Mouse (Mus musculus): ENCODE measurements at regions not wholly inside any gene's neighbourhood (a gene's known extent, or its start where the extent isn't known, plus 50 kb on each side); places are given as distances from the start of the nearest gene placed in this dataset.

DNA sequence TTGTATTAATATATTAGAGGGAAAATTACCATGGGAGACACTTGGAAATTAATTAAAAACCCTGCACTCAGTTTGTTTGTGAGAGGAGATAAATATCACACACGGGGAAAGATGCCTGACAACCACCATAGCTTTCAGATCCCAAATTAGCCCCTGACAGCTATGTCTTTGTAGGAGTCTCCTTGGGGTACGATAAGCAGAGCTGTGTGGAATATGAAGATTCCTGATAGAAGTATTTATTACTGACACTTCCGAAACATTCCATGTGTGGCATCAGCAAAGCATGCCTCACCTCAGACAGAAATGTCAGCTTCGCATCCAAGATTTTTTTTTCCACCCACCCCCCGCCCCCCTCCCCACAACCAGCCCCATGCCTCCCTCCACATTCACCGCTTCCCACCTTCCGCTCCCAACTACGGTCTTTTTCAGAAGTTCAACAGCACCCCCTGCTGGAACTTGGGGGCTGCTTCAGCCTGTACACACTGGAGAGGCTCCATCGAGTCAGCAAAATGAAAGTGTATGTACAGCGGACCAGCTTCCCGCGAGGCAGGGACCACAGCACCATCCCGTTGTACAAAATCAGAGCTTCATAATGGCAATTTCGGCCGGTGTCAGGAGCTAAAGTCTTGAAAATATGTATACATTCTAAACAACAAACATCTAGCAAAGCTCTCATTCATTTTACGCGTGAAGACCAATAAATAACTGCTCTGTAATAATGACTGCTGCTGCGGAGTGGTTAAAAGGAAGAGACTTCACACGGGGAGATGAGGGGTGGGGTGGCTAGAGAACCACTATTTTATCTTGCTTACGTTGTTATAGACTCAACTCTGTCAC, 66.7 kb downstream of the Rwdd3 start:
- DNase-seq (ENCODE audit: low spot score in 2 of 2), result peak; percentile 81 to 85

DNA sequence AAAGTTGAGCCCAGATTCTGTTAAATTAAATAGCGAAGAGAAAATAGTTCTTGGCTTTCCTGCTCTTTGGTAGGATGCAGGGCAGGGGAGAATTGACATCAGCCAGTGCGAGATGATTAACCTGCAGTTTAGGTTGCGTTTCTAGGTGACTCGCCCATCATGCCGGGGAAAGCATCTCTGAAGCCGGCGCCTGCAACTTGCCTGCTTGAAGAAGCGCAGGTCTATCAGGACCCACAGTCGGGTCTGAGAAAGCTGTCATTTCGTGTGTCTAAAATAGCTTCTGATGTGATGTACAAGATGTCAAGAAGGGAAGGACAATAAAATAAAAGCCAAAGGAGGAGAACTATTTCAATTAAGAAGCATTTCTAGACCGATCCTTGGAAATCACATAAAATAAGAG, 68.6 kb downstream of the Rwdd3 start:
- DNase-seq (ENCODE audit: low spot score in 2 of 2), result no peak

DNA sequence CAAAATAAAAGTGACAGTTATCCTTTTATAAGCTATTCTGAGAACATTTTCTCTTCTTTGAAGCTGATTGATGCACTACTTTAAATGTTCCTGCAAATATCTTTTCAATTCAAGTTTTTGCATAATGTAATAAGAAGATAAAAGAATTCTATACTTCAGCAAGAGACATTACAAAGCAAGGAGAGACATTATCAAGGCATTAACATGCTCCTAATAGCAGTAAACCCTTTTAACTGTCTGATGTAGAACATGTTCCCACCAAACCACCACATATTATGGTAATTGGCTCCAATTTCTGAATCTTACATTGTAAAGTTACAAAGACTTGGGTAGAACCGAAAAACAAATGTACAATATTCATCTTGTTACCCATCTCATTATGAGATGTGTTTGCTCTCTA, 69.4 kb downstream of the Rwdd3 start:
- no peak for DNase-seq (ENCODE audit: low spot score in 2 of 2)

DNA sequence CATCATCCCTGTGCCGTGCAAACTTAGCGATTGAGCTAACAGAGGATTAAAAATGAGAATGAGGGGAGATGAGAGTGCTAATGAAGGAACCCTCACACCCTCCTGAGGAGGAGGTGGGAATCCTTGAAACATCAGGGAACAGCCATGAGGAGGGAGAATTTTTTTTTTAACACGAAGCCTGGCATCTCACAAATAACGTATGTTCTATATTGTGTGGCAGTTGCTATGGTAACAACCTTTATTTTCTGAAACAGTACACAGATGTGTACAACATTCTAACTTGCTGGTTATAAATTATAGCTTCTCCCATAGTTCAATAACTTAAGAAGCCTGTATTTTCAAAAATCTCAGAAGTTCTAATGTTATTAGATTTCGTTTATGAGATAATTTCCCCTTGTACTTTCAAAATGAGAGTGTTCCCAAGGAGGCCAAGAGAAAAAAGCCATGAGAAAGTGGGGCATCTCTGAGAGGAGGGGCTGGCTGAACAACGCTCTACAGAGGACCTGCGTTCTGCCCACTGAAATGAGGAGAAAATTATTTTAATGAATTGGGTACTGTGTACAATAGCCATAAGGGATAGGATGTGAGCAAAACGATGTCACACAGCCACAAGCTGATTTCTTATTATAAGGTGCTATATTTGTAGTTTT, 71.2 kb downstream of the Rwdd3 start:
- DNase-seq (ENCODE audit: low spot score in 2 of 2), result no peak

DNA sequence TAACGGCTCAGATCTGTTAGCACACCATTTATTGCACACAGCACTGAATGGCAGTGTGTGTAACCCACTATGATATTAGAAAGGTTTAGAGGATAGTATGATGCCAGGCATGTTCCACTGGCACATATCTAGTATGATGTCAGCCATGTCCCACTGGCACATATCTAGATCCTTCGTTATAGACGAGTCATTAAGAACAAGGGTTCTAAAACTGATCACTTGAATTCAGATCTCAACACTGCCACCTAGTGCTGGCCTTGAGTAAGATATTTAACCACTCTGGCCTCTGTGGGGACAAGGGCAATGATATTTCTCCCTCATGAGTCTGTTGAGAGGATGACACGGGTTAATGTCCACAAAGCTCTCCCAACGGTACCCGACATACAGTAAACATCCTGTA, 78.0 kb downstream of the Rwdd3 start:
- peak; percentile 52 to 66 for DNase-seq (ENCODE audit: low spot score in 2 of 2)

DNA sequence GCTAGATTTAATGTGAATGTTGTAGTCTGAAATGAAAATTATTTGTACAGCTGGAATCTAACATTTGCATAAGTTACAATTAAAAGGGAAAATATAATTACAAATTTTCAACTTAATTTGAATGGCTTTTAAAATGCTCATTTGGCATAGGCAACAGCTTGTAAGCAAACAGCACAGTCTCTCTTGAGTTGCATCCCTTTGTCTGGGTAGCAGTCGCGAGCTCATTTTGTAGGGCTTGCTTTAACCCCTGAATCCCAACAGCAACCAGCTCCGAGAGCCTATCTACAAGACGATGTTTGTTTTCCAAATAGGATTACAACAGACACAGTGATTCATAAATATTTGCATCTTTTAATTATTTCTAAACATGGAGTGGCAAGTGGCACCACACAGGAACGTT, 82.8 kb downstream of the Rwdd3 start:
- DNase-seq (ENCODE audit: low spot score in 2 of 2), result no peak

DNA sequence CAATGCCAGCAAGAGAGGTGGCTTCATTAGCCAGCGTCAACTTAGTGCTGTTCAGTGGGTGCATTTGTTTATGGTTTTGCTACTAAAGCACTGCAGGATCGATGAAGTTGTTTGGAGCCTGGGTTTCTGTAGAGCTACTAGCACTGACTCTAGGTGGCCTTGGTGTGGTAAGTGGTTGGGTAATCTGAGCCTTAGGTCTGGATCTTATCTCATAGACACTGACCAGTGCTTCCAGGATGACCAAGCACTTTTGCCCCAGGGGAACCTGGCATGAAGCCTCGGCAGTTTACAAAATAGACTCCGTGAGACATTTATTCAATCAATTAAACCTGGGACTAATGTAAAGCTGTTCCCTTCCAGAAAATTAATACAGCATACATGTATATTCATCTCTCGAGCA, 102.8 kb downstream of the Rwdd3 start:
- DNase-seq (ENCODE audit: low spot score in 2 of 2), result no peak

DNA sequence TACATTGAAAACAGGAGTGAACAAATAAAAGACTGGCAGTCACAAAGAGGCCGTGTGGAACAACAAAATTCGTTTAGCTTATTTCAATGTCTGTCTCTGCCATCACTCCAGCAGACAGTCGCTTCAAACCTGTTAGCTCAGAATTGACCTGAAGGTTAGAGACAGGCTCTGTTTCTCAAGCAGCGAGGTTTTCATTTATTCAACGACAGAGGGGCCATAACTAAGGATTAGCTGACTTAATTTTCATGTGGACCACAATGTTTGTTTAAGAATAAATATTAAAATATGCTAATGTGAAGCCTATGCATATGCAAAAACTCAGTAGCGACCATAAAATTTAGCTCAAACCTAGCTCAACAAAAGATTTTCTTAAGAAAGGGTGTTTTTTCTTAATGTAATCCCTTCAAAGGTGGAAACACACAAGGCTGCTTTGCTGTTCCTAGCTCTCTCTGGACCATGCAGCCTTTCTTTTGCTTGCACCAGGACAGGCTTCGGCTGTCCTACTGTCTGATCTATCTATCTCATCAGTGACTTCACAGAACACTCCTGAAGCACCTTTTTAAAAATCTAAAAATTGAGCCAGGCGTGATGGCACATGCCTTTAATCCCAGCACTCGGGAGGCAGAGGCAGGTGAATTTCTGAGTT, 135.5 kb downstream of the Rwdd3 start:
- no peak for DNase-seq (ENCODE audit: low spot score in 2 of 2)

DNA sequence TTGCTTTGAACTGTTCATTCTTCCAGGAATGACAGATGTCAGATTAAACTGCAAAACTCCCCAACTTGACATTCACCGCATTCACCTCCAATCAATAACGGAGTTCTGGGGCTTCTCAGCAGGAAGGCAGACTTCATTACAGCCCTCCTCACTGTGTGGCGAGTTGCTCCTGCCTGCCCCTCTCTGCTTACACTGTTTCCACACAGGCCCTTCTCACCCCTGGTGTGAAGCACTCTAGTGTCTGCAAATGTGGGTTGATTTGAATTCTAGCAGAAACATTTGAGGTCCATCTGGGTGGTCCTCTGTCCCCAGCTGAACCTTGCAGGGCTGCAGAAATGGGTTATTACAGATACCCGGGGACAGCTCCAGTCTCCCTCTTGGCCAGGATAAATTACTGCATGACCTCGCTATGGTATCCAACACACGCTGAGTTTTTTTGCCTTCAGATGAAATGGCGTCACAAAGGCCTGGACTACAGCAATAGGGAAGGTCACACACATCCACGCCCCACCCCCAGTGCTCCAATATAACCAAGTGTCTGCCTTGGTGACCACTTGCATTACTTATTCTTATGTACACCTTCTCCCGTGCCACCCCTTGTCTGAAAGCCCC, 145.8 kb downstream of the Rwdd3 start:
- no peak for DNase-seq (ENCODE audit: low spot score in 2 of 2)

DNA sequence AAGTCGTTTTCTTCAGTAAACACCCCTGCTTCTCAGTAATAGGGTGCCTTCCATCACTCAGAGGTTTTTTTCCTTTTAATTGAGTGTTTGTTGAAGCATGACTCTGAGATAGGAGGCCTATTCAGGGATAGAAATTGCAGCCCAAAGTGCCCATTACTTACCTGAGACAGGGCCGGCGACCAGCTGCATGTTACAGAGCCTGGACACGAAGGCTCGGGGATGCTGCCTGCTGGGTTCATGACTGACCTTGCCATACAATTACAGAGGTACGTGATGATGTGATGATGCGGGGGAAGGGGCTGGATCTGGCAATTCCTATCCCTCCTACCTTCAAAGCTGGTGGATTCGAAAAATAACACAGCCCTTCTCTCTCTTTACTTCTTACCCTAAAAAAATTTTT, 146.7 kb downstream of the Rwdd3 start:
- DNase-seq (ENCODE audit: low spot score in 2 of 2), result no peak

DNA sequence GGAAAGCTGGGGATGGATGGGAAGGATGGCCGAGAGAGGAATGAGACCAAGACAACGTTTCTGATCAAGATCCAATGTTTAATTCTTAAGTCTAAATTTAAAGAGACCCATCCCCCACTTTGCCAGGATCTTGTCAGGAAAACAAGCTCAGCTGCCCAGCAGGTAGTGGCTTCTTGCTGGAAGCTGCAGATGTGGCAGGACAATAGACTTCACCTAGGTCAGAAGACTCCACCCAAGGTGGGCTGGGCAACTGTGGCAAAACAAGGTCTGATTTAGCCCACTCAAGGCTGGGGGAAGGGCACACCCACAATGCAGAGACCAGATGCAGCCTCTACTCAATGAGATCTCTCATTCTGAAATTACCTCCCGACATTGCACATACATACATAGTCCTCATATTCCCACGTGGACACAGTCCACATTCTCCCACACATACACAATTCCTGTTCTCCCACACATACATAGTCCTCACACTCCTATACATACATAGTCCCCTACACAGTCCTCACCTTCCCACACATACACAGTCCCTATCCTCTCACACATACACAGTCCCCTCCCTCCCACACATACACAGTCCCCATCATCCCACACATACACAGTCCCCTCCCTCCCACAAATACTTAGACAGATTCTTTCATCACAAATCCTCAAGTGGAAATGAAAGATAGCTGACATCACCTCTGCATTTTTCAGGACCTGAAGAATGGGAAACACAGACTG, 150.2 kb downstream of the Rwdd3 start:
- no peak for DNase-seq (ENCODE audit: low spot score in 2 of 2)

DNA sequence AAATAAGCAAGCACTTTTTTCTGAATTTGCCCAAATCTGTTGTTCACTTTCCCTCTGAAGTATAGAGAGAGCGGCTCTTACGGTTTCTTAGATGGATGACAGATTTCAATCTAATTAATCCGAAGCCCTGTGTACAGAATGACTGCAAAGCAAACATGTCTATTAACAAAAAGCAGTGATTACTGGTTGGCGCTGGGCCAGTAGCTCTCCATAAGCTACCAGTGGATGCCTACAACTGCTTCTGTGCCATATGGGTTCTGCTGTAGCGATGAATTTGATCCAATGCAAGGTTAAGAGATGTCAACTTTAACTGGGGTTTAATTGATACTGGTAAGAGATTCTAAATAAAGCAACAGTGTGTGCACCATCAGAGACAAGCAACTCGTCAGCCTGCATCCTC, 162.3 kb downstream of the Rwdd3 start:
- no peak for DNase-seq (ENCODE audit: low spot score in 2 of 2)

DNA sequence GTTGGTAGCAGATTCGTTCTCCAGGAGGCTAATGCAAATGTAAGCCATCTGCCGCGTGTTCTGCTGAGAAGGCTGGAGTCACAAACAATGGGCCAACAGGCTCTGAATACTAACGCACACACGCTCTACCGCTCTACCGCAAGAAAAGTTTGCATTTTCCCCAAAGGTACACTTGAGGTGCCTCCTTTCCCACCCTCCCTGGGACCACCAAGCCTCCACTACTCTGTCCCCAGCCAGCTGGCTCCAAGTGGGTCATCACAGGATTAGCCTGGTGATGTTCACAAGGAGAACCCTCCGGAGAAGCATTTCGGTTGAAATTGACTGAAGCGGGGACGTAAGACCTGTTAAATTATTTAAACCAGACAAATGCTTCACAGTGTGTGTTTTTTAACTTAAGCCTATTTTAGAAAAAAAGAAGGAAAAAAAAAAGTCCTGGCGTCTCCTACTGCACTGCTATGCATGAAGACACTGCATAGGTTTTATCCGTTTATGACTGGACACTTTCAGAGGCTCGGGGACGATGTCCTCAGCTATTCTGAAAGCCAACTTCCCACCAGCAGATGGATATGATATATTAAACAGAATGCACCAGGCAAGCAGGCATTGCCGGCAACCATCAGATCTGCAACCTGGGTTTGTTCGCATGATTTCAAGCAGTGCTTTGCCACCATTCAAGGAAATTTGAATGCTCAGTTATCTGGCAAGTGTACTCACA, 187.8 kb downstream of the Rwdd3 start:
- DNase-seq (ENCODE audit: low spot score in 2 of 2), result peak in 1 of 2 experiments; percentile 30

DNA sequence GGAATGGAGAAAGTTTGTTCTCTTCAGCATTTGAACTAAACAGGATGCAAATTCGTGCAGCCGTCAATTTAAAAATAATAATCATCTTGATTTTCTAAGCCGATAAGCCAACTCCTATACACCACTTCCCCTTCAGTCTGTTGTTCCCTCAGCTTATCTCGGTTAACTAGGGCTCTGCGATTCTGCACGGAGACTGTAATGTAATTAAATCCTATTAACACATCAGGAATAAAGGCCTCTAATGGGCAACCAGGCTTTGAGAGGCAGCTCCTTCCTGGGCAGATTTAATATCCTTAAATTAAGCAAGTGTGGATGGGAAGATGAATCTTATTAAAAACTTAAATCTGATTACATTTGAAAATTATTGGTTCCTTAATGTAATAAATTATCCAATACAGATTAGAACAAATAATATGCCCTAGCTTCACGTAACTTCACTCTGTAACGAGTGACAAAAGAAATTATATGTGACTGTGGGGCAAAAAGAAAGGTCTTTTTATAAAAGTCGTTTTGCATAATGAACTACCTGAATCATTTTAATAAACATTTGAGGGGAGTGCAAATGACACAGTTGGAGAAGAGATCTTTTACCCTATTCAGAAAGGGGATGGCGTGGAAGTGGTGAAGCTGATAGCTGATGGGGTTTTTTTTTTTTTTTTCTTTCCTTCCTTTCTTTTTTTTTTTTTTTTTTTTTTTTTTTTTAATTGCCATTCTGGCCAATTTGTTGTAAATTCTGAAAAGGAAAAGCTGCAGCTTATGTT, 188.5 kb downstream of the Rwdd3 start:
- no peak for DNase-seq (ENCODE audit: low spot score in 2 of 2)

DNA sequence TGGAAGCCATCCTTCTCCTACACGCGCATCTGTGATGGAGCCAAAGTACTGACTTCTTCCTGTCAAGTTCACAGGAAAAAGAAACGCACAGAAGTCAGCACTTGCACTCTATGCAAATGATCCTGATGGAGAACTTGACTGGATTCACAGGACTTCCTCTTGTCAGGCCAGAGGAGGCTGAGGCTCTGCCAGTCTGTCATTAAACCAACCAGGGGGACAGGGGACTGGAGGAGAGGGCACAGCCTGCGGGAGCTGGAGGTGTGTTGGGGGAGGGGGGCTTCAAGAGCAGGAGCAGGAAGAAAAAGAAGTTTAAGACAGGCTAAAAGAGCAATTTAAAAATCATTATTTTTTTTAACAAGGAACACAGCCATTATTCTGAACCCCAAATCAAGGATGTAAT, 189.3 kb downstream of the Rwdd3 start:
- no peak for DNase-seq (ENCODE audit: low spot score in 2 of 2)

DNA sequence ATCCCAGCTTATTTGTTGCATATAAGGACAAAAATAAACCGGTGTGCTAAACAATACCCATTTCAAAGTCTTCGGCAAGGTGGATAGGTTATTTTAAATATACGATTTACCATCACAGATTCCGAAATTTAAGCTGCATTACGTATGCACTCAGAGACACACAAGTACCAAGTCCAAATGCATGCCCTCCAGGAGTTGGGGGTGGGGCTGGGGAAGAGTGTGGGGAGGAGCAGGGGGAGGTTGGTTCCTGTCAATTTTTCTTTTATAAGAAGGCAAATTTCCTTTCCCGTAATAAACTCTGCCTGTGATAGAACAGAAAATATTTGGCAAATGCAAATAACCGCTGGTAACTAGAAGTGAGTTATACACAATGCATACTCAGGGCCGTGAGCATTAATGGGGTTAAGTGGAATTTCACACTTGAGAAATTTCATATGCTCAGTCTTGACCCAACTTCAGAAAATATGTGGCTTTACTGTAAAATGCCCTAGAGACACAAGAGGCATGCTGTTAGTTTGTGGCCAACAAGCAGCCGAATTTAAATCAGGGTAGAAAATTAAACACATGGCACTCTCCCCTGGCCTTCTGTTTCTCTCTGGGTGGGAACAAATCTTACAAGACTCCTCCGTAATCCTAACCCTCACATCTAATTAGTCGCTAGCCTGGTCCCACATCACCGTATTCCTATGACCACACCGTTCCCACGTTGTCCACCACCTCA, 200.6 kb downstream of the Rwdd3 start:
- DNase-seq (ENCODE audit: low spot score in 2 of 2), result no peak

DNA sequence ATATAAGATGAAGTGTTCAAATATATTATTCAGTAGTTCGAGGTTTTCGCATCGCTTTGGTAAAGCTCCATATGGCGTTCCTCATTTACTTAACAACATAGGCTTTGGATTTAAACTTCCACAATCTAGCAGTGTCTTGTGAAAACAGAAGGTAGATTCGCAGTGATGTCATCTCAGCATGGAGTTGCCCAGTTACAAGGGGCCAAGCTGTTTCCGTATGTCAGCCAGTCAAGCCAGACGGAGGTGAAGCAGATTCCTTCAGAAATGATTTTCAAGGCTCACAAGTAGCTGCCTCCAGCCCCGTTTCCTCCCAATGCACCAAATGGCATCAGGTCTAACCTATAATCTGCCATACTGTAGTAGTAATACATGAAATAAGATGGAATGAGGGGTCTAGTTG, 224.6 kb downstream of the Rwdd3 start:
- no peak for DNase-seq (ENCODE audit: low spot score in 2 of 2)

DNA sequence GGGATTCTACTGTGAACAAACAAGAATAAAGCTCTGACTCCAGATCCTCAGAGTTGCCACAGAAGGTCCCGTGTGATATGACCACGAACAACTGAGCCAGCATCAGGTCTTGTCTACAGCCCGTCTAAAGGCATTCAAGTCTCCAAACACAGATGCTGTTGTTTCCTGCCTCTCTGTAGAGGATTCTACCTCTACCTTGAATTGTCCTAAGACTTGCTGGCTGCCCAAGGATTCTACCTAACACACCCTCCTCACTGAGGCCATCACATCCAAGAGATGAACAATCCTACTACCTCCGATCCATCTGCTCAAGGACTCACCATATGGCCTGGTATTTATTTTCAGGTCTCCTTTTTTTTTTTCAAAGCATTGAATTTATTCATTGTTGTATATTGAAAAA, 237.1 kb downstream of the Rwdd3 start:
- no peak for DNase-seq (ENCODE audit: low spot score in 2 of 2)

DNA sequence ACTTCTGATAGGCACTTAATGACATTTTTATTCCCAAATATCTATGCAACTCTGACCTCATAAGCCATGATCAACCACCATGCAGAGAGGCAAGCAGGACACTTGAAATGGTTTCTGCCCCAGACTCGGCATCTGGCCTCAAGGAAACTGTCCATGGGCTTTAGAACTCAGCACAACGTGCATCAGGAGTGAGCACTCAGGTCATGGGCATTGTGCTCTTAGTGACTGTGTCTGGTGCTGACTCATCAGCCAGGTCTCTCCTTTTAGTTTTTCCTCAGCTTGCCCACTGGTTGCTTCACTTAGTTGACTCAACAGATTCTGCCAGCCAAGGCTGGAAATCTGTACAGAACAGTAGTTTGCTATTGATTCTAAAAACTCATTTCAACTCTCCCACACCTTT, 251.1 kb downstream of the Rwdd3 start:
- no peak for DNase-seq (ENCODE audit: low spot score in 2 of 2)
